Mouse (Mus musculus) hindbrain, embryonic 14.5 days (tissue): Measurements from ENCODE around the gene G0s2. TPM values are rescaled to one million over a fixed set of nuclear protein-coding genes. Genes with fewer than 3 reads are reported as not detected.
"Not testable (repeated sequence)": the region's sequence is repeated elsewhere in the genome, so short reads cannot be mapped to it uniquely, and the experiment has no call there.

Experiments used
- ATAC-seq: fragments of 200-750 bp; cut with Nextera tagmentation; 2 replicates; pipeline ENCODE4 v1.8.0; 2017; ENCODE audit warnings: moderate number of reproducible peaks, mild to moderate bottlenecking, moderate TSS enrichment, moderate library complexity; ENCODE audit not compliant: low FRiP score
- DNase-seq: peaks from one replicate; pipeline ENCODE4 v3.0.0-alpha.2; 2015; ENCODE audit warnings: low spot score
- H3K27ac ChIP-seq: fragments of 300-500 bp; sonication (generic); 2 replicates; pipeline ENCODE4 v1.5.1; 2014; ENCODE audit warnings: mild to moderate bottlenecking, moderate library complexity
- H3K27me3 ChIP-seq: fragments of 300-500 bp; sonication (generic); 2 replicates; pipeline ENCODE4 v1.6.1; 2014; ENCODE audit warnings: mild to moderate bottlenecking, low read length, mixed read lengths; ENCODE audit not compliant: control insufficient read depth, insufficient read depth
- H3K36me3 ChIP-seq: fragments of 300-500 bp; sonication (generic); replicated peaks from 2 replicates; pipeline ENCODE4 v1.6.1; 2014; ENCODE audit not compliant: control insufficient read depth, insufficient read depth
- H3K4me1 ChIP-seq: fragments of 300-500 bp; sonication (generic); replicated peaks from 2 replicates; pipeline ENCODE4 v1.6.1; 2014; ENCODE audit warnings: antibody characterized with exemption, low read length, mixed read lengths; ENCODE audit not compliant: control insufficient read depth, insufficient read depth
- H3K4me2 ChIP-seq: fragments of 300-500 bp; sonication (generic); replicated peaks from 2 replicates; pipeline ENCODE4 v1.6.1; 2014; ENCODE audit warnings: mild to moderate bottlenecking, moderate library complexity
- H3K4me3 ChIP-seq: fragments of 300-500 bp; sonication (generic); replicated peaks from 2 replicates; pipeline ENCODE4 v1.5.1; 2014; ENCODE audit warnings: mild to moderate bottlenecking, low read length
- H3K9ac ChIP-seq: fragments of 300-500 bp; sonication (generic); 2 replicates; pipeline ENCODE4 v1.6.1; 2014
- H3K9me3 ChIP-seq: fragments of 300-500 bp; sonication (generic); 2 replicates; pipeline ENCODE4 v1.6.1; 2016; ENCODE audit warnings: low read length; ENCODE audit not compliant: control insufficient read depth
- WGBS: fragments of 180-500 bp; shearing (Covaris S2); extraction: QIAGEN DNeasy Blood & Tissue Kit; methylation state at CpG from one replicate; pipeline ENCODE4 v1.1.7; 2014; 5-methylcytosine and 5-hydroxymethylcytosine counted together
- polyA plus RNA-seq: library from polyadenylated mRNA; unstranded; fragments of >200 nt; fragmentation: Nextera tagmentation; extraction: Ambion mirVana; gene quantifications from 2 replicates; pipeline ENCODE4 v1.2.1, GENCODE M21; 2014

G0s2 gene
- polyA plus RNA-seq, 1 experiment from 2014 or later: 6.5 TPM

DNA sequence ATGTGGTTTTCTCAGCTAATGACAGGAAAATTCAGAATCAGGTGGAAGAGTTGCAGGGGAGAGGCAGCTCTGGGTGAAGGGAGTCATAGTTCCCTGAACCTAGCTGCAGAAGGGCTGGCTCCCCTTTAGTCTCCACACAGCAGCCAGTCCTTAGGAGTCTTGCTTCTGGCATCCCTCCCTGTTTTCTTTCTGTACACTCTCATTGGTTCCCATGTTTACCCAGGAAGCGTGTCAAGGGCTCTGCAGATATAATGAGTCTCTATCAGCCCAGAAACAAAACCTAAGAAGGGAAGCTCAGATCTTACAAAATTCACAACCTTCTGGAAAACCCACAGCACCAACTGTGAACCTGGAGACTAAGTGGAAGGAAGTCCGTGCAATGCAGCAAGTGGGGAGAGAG is 20.0 kb upstream of the G0s2 start:
- no peaks in the 10 kb centered on the region for H3K4me1 ChIP-seq
- no peak overlapping the region for H3K9ac ChIP-seq
- H3K4me3 ChIP-seq: no peak overlapping the region
- no peaks in the 10 kb centered on the region for H3K9me3 ChIP-seq
- no peaks in the 10 kb centered on the region for H3K27me3 ChIP-seq
- ATAC-seq: no peak
- DNase-seq: no peak
- WGBS: 73% methylated on average over 2 of the region's 2 CpGs
- no peaks in the 10 kb centered on the region for H3K36me3 ChIP-seq
- H3K4me2 ChIP-seq: no peak overlapping the region
- no peak overlapping the region for H3K27ac ChIP-seq

DNA sequence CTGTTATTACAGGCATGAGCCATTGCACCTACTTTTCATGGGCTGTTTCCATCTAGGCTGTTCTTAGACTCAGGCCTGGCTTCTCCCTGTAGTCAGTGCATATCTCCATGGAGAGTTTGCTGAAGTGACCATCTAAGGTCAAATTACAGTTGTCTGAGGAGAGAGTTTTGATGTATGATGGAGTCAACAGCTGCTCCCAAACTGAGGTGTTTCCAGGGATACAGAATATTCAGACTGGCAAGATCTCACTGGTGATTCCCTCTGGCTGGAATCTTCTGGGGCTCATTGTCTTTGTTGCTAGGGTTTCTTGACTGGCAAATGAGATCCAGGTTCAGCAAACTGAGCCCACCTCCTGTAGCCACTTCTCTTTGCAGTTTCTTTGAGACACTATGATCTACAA is 17.7 kb upstream of the G0s2 start:
- ATAC-seq (no peak), DNase-seq (no peak)
- Histone ChIP-seq H3K9me3 (no peaks in the 10 kb centered on the region), H3K4me3 (no peak overlapping the region), H3K4me1 (no peaks in the 10 kb centered on the region), H3K27me3 (no peaks in the 10 kb centered on the region), H3K27ac (no peak overlapping the region), H3K4me2 (no peak overlapping the region), H3K9ac (no peak overlapping the region), H3K36me3 (no peaks in the 10 kb centered on the region)

DNA sequence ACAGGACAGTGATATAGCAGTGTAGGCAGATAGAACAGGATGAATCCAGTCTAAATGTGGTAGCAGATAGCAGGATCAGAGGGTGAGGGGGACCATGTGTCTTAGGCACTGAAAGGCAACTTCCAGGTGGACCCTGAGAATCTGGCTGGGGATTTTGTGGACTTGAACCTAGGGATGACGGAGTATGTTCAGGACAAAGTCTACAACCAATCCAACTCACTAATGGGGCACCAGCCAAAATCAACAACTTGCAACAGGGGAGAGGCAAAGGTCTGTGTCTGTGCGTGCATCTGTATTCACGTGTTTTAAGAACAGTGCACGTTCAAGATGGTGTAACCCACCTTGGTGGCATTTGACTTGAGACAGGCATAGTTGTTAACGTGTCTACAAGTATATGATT is 16.9 kb upstream of the G0s2 start:
- no peak for DNase-seq

DNA sequence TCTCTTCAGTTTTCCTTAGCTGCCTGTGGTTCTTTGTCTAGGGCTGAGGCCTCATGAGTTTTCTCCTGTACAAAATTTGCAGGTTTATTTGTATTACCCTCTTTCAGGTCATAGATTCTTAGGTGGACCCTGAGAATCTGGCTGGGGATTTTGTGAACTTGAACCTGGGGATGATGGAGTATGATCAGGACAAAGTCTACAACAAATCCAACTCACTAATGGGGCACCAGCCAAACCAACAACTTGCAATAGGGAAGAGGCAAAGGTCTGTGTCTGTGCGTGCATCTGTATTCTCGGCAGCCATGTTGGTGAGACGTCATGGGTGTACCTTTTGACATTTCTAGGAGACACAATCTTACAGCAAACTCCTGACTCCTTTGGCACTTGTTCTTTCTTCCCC is 16.1 kb upstream of the G0s2 start:
- H3K27me3 ChIP-seq: no peaks in the 10 kb centered on the region
- no peak overlapping the region for H3K4me2 ChIP-seq
- H3K9me3 ChIP-seq: no peaks in the 10 kb centered on the region
- H3K27ac ChIP-seq: no peak overlapping the region
- 92% methylated on average over 3 of the region's 3 CpGs for WGBS
- ATAC-seq: no peak
- H3K9ac ChIP-seq: no peak overlapping the region
- no peak for DNase-seq
- H3K4me3 ChIP-seq: no peak overlapping the region
- H3K4me1 ChIP-seq: no peaks in the 10 kb centered on the region
- H3K36me3 ChIP-seq: no peaks in the 10 kb centered on the region

More for the DNA sequence above, 16.9 kb upstream of the G0s2 start:
- no peaks in the 10 kb centered on the region for H3K27me3 ChIP-seq
- H3K36me3 ChIP-seq: no peaks in the 10 kb centered on the region
- 89% methylated on average over 5 of the region's 5 CpGs for WGBS
- H3K4me2 ChIP-seq: no peak overlapping the region
- H3K9me3 ChIP-seq: no peaks in the 10 kb centered on the region
- no peaks in the 10 kb centered on the region for H3K4me1 ChIP-seq
- no peak overlapping the region for H3K9ac ChIP-seq
- H3K27ac ChIP-seq: no peak overlapping the region
- no peak for ATAC-seq
- H3K4me3 ChIP-seq: no peak overlapping the region

DNA sequence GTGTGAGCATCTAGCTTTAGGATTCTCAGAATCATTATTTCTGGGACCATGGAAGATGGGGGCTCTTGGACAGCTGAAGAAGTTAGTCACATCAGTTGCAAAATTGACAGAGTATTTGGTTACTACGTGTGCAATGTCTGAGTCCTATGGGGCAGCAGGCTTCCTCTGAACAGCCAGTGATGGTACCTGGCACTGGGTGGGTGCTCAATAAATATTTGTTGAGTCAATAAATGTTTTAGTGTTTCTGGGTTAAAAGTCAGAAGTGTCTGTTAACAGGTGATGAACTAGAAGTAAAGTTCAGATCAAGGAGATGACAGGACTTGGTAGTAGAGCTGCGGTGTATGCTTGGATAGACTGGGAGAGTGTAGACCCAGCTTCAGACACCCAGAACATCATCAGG is 14.6 kb upstream of the G0s2 start:
- ATAC-seq (no peak), DNase-seq (no peak)
- Histone ChIP-seq H3K9ac (no peak overlapping the region), H3K4me1 (no peaks in the 10 kb centered on the region), H3K9me3 (no peaks in the 10 kb centered on the region), H3K27me3 (no peaks in the 10 kb centered on the region), H3K4me2 (no peak overlapping the region), H3K4me3 (no peak overlapping the region), H3K27ac (no peak overlapping the region), H3K36me3 (no peaks in the 10 kb centered on the region)
- WGBS: 92% methylated on average over 2 of the region's 2 CpGs

DNA sequence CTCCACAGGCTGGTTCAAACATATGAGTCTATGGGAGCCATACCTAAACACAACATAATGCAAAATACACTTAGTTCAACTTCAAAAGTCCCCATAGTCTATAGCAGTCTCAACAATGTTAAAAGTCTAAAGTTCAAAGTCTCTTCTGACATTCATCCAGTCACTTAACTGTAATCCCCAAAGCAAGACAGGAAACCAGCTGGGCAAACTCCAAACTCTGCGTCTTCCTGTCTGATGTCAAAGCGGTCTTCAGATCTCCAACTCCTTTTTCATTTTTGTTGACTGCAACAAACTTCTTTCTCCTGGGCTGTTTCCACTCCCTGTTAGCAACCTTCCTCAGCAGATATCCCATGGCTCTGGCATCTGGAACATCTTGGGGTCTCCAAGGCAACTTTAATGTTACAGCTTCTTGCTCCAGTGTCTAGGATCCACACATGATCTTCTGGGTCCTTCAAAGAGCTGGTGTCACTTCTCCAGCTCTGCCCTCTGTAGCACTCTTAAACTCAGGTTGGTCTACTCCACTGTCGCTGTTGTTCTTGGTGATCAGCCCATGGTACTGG is 12.8 kb upstream of the G0s2 start:
- not testable (repeated sequence) for H3K36me3 ChIP-seq, ATAC-seq, DNase-seq, H3K9ac ChIP-seq, H3K9me3 ChIP-seq, H3K4me1 ChIP-seq, H3K27ac ChIP-seq, H3K4me2 ChIP-seq, H3K4me3 ChIP-seq, H3K27me3 ChIP-seq
- WGBS: 92% methylated on average over 3 of the region's 3 CpGs

DNA sequence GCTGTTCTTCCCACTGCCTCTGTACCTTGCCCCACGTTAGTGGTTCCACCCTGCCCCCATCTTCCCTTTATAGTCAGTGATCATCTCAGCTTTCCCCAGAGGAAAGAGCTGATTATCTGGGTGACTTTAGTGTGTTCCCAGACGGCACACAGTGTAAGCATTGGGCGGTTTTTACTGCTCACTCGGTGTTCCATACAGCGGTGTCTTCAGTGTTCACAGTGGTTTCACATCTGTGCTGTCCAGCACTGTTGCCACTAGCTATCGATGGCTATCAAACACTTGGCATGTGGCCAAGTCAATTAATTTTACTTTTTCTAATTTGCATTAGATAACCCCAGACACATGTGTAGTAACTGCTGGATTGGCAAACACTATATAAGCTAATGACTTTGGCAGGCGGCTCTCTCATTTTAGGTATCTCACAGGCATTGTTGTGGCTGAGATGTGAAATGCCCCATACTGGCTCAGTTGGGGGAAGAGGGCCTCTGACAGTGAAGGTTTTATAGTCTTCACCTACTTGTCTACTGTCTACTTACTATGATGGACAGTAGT is 11.3 kb upstream of the G0s2 start:
- no peak overlapping the region for H3K4me3 ChIP-seq
- no peak overlapping the region for H3K4me2 ChIP-seq
- H3K4me1 ChIP-seq: no peaks in the 10 kb centered on the region
- no peak overlapping the region for H3K9ac ChIP-seq
- ATAC-seq (peak; percentile 51), DNase-seq (peak; percentile 57)
- no peaks in the 10 kb centered on the region for H3K27me3 ChIP-seq
- H3K27ac ChIP-seq: no peak overlapping the region
- no peaks in the 10 kb centered on the region for H3K36me3 ChIP-seq
- WGBS: 66% methylated on average over 7 of the region's 7 CpGs
- no peaks in the 10 kb centered on the region for H3K9me3 ChIP-seq

DNA sequence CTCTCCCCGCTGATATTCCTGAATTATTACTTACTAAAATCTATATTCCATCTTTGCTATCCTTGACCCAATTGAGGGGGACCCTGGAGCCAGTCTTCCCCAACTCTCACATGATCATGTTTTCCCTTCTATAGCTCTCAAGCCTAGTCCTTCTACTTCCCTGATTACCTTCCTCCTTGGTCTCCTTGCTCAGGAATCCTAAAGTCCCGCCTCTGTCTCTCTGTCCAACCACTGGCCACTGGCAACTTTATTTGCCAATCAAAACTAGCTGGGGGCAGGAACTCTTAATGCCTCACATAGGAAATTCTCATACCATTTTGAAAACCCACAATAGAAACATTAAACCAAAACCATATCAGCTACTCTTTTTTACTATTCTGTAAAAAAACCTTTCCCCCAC is 8.3 kb upstream of the G0s2 start:
- no peaks in the 10 kb centered on the region for H3K9me3 ChIP-seq
- 93% methylated on average over 2 of the region's 2 CpGs for WGBS
- no peak overlapping the region for H3K27ac ChIP-seq
- no peaks in the 10 kb centered on the region for H3K4me1 ChIP-seq
- DNase-seq (no peak), ATAC-seq (no peak)
- no peak overlapping the region for H3K4me3 ChIP-seq
- H3K4me2 ChIP-seq: no peak overlapping the region
- no peak overlapping the region for H3K9ac ChIP-seq
- no peaks in the 10 kb centered on the region for H3K36me3 ChIP-seq
- H3K27me3 ChIP-seq: no peaks in the 10 kb centered on the region

DNA sequence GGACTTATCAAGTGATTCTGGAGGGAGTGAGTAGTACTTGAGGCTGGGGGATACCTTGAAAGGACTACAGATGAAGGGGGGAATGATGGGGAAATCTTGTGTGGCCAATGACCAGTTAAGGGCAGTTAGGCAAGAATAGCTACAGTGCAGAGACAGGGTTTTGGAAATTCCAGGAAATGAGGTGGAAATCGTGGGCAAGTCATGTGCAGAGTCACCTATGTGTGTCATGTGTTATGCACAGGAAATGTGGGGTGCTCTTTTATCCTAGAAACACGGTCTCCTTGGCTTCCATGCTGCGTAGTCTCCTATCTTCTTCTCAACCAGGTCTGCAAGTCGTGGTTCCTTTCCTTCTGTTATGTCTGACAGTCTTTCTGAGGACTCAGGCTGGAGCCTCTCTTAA is 6.5 kb upstream of the G0s2 start:
- no peak overlapping the region for H3K27ac ChIP-seq
- H3K36me3 ChIP-seq: no peaks in the 10 kb centered on the region
- no peak overlapping the region for H3K4me2 ChIP-seq
- ATAC-seq (no peak), DNase-seq (no peak)
- H3K4me1 ChIP-seq: no peaks in the 10 kb centered on the region
- H3K4me3 ChIP-seq: no peak overlapping the region
- H3K27me3 ChIP-seq: no peaks in the 10 kb centered on the region
- 84% methylated on average over 4 of the region's 4 CpGs for WGBS
- no peaks in the 10 kb centered on the region for H3K9me3 ChIP-seq
- H3K9ac ChIP-seq: no peak overlapping the region
